ENCODE assay signal across 8 mouse cellular contexts in the genomic region with DNA sequence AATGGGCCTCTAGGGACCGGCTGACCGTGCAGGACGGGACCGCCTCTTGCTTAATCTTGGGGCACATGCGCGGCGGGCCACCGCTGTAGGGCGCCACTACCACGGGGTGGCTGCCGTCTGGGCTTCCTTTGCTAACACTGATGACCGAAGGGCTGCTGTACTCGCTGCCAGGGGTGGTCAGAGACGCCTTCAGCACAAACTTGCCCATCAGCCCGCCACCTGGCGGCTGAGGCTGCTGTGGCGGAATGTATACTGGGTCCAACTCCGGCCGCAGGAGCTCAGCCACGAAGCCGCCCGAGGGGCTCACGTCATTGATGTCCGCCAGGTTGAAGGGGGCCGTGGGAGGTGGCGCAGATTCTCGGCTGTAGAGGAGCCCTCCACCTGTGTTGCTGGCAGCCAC. TPM values are rescaled to one million over a fixed set of nuclear protein-coding genes. Genes with fewer than 3 reads are reported as not detected.
DNase-seq lines count a peak whose midpoint lies in the region; ATAC-seq and TF ChIP-seq lines count a peak whose summit lies in the region.

No protein-coding gene starts in this region.

- H3K4me3 ChIP-seq in heart, embryonic 13.5 days: peak overlapping the region; percentile 73
- peak overlapping the region; percentile 73 for H3K4me3 ChIP-seq in kidney, embryonic 16.5 days (ENCODE audit: low read length)
- H3K4me3 ChIP-seq in liver, embryonic 11.5 days (ENCODE audit: low read depth, low read length): peak overlapping the region; percentile 63
- H3K4me3 ChIP-seq in myocyte: peak overlapping the region; percentile 99

- WGBS in heart, embryonic 13.5 days: under 1% methylated on average over 27 of the region's 27 CpGs
- 0% methylated on average over 27 of the region's 27 CpGs for WGBS in kidney, embryonic 16.5 days
- WGBS in liver, embryonic 11.5 days: 2% methylated on average over 27 of the region's 27 CpGs

- peak; percentile 59 for DNase-seq in CD4-positive, CD25-positive, alpha-beta regulatory T cell, adult 2 months (ENCODE audit: low read depth, low spot score)
- peak; percentile 58 for DNase-seq in fibroblast of lung, adult 2 months (ENCODE audit: low read depth)
- peak; percentile 68 for DNase-seq in liver, embryonic 11.5 days (ENCODE audit: low spot score)
- DNase-seq in spleen, postnatal 36 days (ENCODE audit: low spot score in 2 of 2): peak; percentile 77 to 78

- H3K4me2 ChIP-seq in heart, embryonic 13.5 days: peak overlapping the region; percentile 96
- H3K4me2 ChIP-seq in kidney, embryonic 16.5 days (replicated peaks; ENCODE audit: low read depth, low read length): peak overlapping the region; percentile 96
- H3K4me2 ChIP-seq in liver, embryonic 11.5 days: peak overlapping the region; percentile 97
- peak overlapping the region; percentile 79 for H3K4me2 ChIP-seq in myocyte (ENCODE audit: low read depth)

- H3ac ChIP-seq in myocyte (ENCODE audit: control insufficient read depth, insufficient read length): peak overlapping the region; percentile 79

- H3K4me1 ChIP-seq in heart, embryonic 13.5 days: peaks cover 33% of the 10 kb centered on the region
- peaks cover 34% of the 10 kb centered on the region for H3K4me1 ChIP-seq in kidney, embryonic 16.5 days (ENCODE audit: insufficient read depth, low read length)
- H3K4me1 ChIP-seq in liver, embryonic 11.5 days (replicated peaks; ENCODE audit: control insufficient read depth, insufficient read depth, low read length): peaks cover 4% of the 10 kb centered on the region

- no peak for ATAC-seq in CD4-positive, CD25-positive, alpha-beta regulatory T cell, adult 4 months
- ATAC-seq in heart, embryonic 13.5 days (ENCODE audit: extremely low read depth, insufficient number of reproducible peaks, low FRiP score, low TSS enrichment): no peak; the same call in 1 of the 2 replicates
- ATAC-seq in kidney, embryonic 16.5 days (ENCODE audit: low FRiP score, low TSS enrichment): peak; percentile 46
- ATAC-seq in liver, embryonic 11.5 days (replicated peaks; ENCODE audit: low FRiP score): 0 out of 2 replicates have a peak, but pooled peaks have one; percentile 30

- no peak overlapping the region for H3K27ac ChIP-seq in heart, embryonic 13.5 days (replicated peaks)
- H3K27ac ChIP-seq in kidney, embryonic 16.5 days (ENCODE audit: low read length): no peak overlapping the region
- H3K27ac ChIP-seq in liver, embryonic 11.5 days (ENCODE audit: low read depth, low read length): no peak overlapping the region

- no peaks in the 10 kb centered on the region for H3K36me3 ChIP-seq in heart, embryonic 13.5 days
- H3K36me3 ChIP-seq in kidney, embryonic 16.5 days (ENCODE audit: insufficient read depth, low read length): 0 out of 2 replicates have a peak, but pooled peaks cover 3% of the 10 kb centered on the region
- no peaks in the 10 kb centered on the region for H3K36me3 ChIP-seq in liver, embryonic 11.5 days (ENCODE audit: control insufficient read depth, insufficient read depth, low read length)
- peaks cover 21% of the 10 kb centered on the region for H3K36me3 ChIP-seq in myocyte (ENCODE audit: control insufficient read depth, insufficient read depth)

- no peaks in the 10 kb centered on the region for H3K9me3 ChIP-seq in heart, embryonic 13.5 days
- H3K9me3 ChIP-seq in kidney, embryonic 16.5 days (ENCODE audit: low read length): no peaks in the 10 kb centered on the region
- no peaks in the 10 kb centered on the region for H3K9me3 ChIP-seq in liver, embryonic 11.5 days (ENCODE audit: control insufficient read depth, low read length)

- peaks cover 32% of the 10 kb centered on the region for H3K79me2 ChIP-seq in myocyte (ENCODE audit: control insufficient read depth, insufficient read depth)

- peak overlapping the region; percentile 87 for H3K9ac ChIP-seq in heart, embryonic 13.5 days
- H3K9ac ChIP-seq in kidney, embryonic 16.5 days (replicated peaks; ENCODE audit: low read length): peak overlapping the region; percentile 78
- no peak overlapping the region for H3K9ac ChIP-seq in liver, embryonic 11.5 days (ENCODE audit: low read depth, low read length)

- peaks cover 8% of the 10 kb centered on the region; the same call in 1 of the 2 replicates for H3K27me3 ChIP-seq in heart, embryonic 13.5 days (replicated peaks)
- H3K27me3 ChIP-seq in kidney, embryonic 16.5 days (ENCODE audit: insufficient read depth, low read length): peaks cover 9% of the 10 kb centered on the region
- H3K27me3 ChIP-seq in liver, embryonic 11.5 days (replicated peaks; ENCODE audit: control insufficient read depth, insufficient read depth, low read length): peaks cover 58% of the 10 kb centered on the region
- no peaks in the 10 kb centered on the region for H3K27me3 ChIP-seq in myocyte (ENCODE audit: control insufficient read depth, insufficient read depth, insufficient read length)

- TF ChIP-seq POLR2A in myocyte (IDR thresholded peaks at IDR 0.05; ENCODE audit: insufficient read length, low read depth): peak; percentile 61

TF ChIP-seq in myocyte, 11 proteins besides CTCF, POLR2A, EP300 and RAD21:
- TF ChIP-seq MYOG (IDR thresholded peaks at IDR 0.05; ENCODE audit: control insufficient read depth in 1 of 3, insufficient read depth in 1 of 3, insufficient read length in 2 of 3, low read depth in 2 of 3) (peak in 2 of 3 experiments; percentile 2 to 45), MYOD1 (IDR thresholded peaks at IDR 0.05; ENCODE audit: control insufficient read depth in 1 of 3, insufficient read length in 2 of 3, low read depth in 2 of 3) (no peak)

RNA-seq across cellular contexts. Expression of gene Klf4, which starts 2.0 kb away (rescaled TPM):
- under 1 TPM; 0.69 to 0.90 TPM for polyA plus RNA-seq in CD4-positive, CD25-positive, alpha-beta regulatory T cell, adult 4 months (2017; shearing (Covaris generic))
- 3.7 and 3.8 TPM in 2 replicates for polyA plus RNA-seq in heart, embryonic 13.5 days (2015; fragmentation: Nextera tagmentation; extraction: Ambion mirVana)
- 3.3 and 3.8 TPM in 2 replicates for polyA plus RNA-seq in kidney, embryonic 16.5 days (2015; fragmentation: Nextera tagmentation; extraction: Ambion mirVana)
- polyA plus RNA-seq in liver, embryonic 11.5 days (2014; fragmentation: Nextera tagmentation; extraction: Ambion mirVana): 0.97 and 1.1 TPM in 2 replicates
- polyA plus RNA-seq in myocyte (2012; fragmentation: generic; extraction: Trizol): 84.3 TPM

Comparison
In these comparisons a context has a peak if more than half of its experiments do, and no peak if none do; other contexts are left out.
1. ATAC-seq: peak in kidney, embryonic 16.5 days (single experiment) and liver, embryonic 11.5 days (single experiment); none in CD4-positive, CD25-positive, alpha-beta regulatory T cell, adult 4 months (single experiment) and heart, embryonic 13.5 days (single experiment).
2. RNA of gene Klf4, which starts 2.0 kb away (polyA plus RNA-seq): 84.3 TPM in myocyte (single experiment); 3.7 to 3.8 TPM in heart, embryonic 13.5 days, 3.3 to 3.8 TPM in kidney, embryonic 16.5 days, 0.97 to 1.1 TPM in liver, embryonic 11.5 days and 0.69 to 0.90 TPM in CD4-positive, CD25-positive, alpha-beta regulatory T cell, adult 4 months; every median in the first group is over 10 times any median in the second.
3. Peak in every context shown above with its lines, with median percentiles within 50 percentile points of each other: DNase-seq, H3K4me2 ChIP-seq and H3K4me3 ChIP-seq.